Mouse (Mus musculus): Measurements from ENCODE around the gene Rassf9. TPM values are rescaled to one million over a fixed set of nuclear protein-coding genes. Genes with fewer than 3 reads are reported as not detected.

Rassf9 gene
- polyA plus RNA-seq, 1 experiment from 2014 or later = 1.2 TPM

- 76% methylated on average over 4 of the region's 4 CpGs for WGBS
- no peak for DNase-seq (ENCODE audit: low spot score)
- H3K9ac ChIP-seq (ENCODE audit: low read length) = no peak overlapping the region
- no peaks in the 10 kb centered on the region for H3K9me3 ChIP-seq (ENCODE audit: control insufficient read depth, low read length)
- no peaks in the 10 kb centered on the region for H3K27me3 ChIP-seq (ENCODE audit: control insufficient read depth, insufficient read depth, low read length)
- H3K4me1 ChIP-seq (ENCODE audit: control insufficient read depth, insufficient read depth, low read length) = no peaks in the 10 kb centered on the region
- no peak overlapping the region for H3K4me3 ChIP-seq (ENCODE audit: low read depth, low read length)
- no peaks in the 10 kb centered on the region for H3K36me3 ChIP-seq (ENCODE audit: control insufficient read depth, insufficient read depth, low read length)
- no peak for ATAC-seq (ENCODE audit: insufficient read depth, low FRiP score, low TSS enrichment)
- no peak overlapping the region for H3K27ac ChIP-seq (ENCODE audit: low read depth, low read length)
- no peak overlapping the region for H3K4me2 ChIP-seq (ENCODE audit: low read depth)
Observed at GRCm38 (mm10) chr10:102553941-102554340, 41.9 kb downstream of the Rassf9 start.

- WGBS = 88% methylated on average over 1 of the region's 1 CpGs
- no peak for DNase-seq (ENCODE audit: low spot score)
- ATAC-seq (ENCODE audit: insufficient read depth, low FRiP score, low TSS enrichment) = no peak
Observed at GRCm38 (mm10) chr10:102562488-102562887, 50.5 kb downstream of the Rassf9 start.

GRCm38 (mm10) chr10:102577970-102578369, 65.9 kb downstream of the Rassf9 start:
- WGBS = 85% methylated on average over 3 of the region's 3 CpGs
- ATAC-seq (ENCODE audit: insufficient read depth, low FRiP score, low TSS enrichment) = no peak

More at GRCm38 (mm10) chr10:102562488-102562887, 50.5 kb downstream of the Rassf9 start:
- no peak overlapping the region for H3K27ac ChIP-seq (ENCODE audit: low read depth, low read length)
- H3K4me1 ChIP-seq (ENCODE audit: control insufficient read depth, insufficient read depth, low read length) = no peaks in the 10 kb centered on the region
- H3K27me3 ChIP-seq (ENCODE audit: control insufficient read depth, insufficient read depth, low read length) = no peaks in the 10 kb centered on the region
- H3K36me3 ChIP-seq (ENCODE audit: control insufficient read depth, insufficient read depth, low read length) = no peaks in the 10 kb centered on the region
- no peak overlapping the region for H3K4me3 ChIP-seq (ENCODE audit: low read depth, low read length)
- no peaks in the 10 kb centered on the region for H3K9me3 ChIP-seq (ENCODE audit: control insufficient read depth, low read length)
- no peak overlapping the region for H3K4me2 ChIP-seq (ENCODE audit: low read depth)
- no peak overlapping the region for H3K9ac ChIP-seq (ENCODE audit: low read length)

GRCm38 (mm10) chr10:102594306-102594705, 82.3 kb downstream of the Rassf9 start:
- Histone ChIP-seq H3K27me3 (ENCODE audit: control insufficient read depth, insufficient read depth, low read length) (no peaks in the 10 kb centered on the region), H3K9ac (ENCODE audit: low read length) (no peak overlapping the region), H3K36me3 (ENCODE audit: control insufficient read depth, insufficient read depth, low read length) (no peaks in the 10 kb centered on the region), H3K27ac (ENCODE audit: low read depth, low read length) (no peak overlapping the region), H3K9me3 (ENCODE audit: control insufficient read depth, low read length) (no peaks in the 10 kb centered on the region), H3K4me2 (ENCODE audit: low read depth) (no peak overlapping the region), H3K4me3 (ENCODE audit: low read depth, low read length) (no peak overlapping the region), H3K4me1 (ENCODE audit: control insufficient read depth, insufficient read depth, low read length) (no peaks in the 10 kb centered on the region)
- ATAC-seq (ENCODE audit: insufficient read depth, low FRiP score, low TSS enrichment) = no peak
- 86% methylated on average over 2 of the region's 2 CpGs for WGBS
- no peak for DNase-seq (ENCODE audit: low spot score)

More at GRCm38 (mm10) chr10:102577970-102578369, 65.9 kb downstream of the Rassf9 start:
- no peak overlapping the region for H3K9ac ChIP-seq (ENCODE audit: low read length)
- DNase-seq (ENCODE audit: low spot score) = no peak
- no peaks in the 10 kb centered on the region for H3K27me3 ChIP-seq (ENCODE audit: control insufficient read depth, insufficient read depth, low read length)
- no peak overlapping the region for H3K4me3 ChIP-seq (ENCODE audit: low read depth, low read length)
- H3K9me3 ChIP-seq (ENCODE audit: control insufficient read depth, low read length) = no peaks in the 10 kb centered on the region
- H3K36me3 ChIP-seq (ENCODE audit: control insufficient read depth, insufficient read depth, low read length) = no peaks in the 10 kb centered on the region
- no peak overlapping the region for H3K27ac ChIP-seq (ENCODE audit: low read depth, low read length)
- no peak overlapping the region for H3K4me2 ChIP-seq (ENCODE audit: low read depth)
- no peaks in the 10 kb centered on the region for H3K4me1 ChIP-seq (ENCODE audit: control insufficient read depth, insufficient read depth, low read length)

Other genes starting within 250 kb of the Rassf9 start
- 0.24 and 0.26 TPM in 2 replicates for gene Nts, start 21.7 kb upstream of the Rassf9 start, polyA plus RNA-seq (2014; fragmentation: Nextera tagmentation; extraction: Ambion mirVana)

Measured in neural tube, embryonic 11.5 days (tissue).